Mouse (Mus musculus) gastrocnemius, postnatal 25 days (tissue): Measurements from ENCODE around the gene Btnl1. TPM values are rescaled to one million over a fixed set of nuclear protein-coding genes. Genes with fewer than 3 reads are reported as not detected.

Source experiments
- DNase-seq: peaks from one replicate; pipeline ENCODE4 v3.0.0; 2022
- long read RNA-seq, 2 experiments: library from polyadenylated mRNA; stranded (forward); transcript quantifications; one replicate each; pipeline ENCODE4 v2.0.0; 2021
- total RNA-seq, 2 experiments: library from RNA; stranded (reverse); gene quantifications; 1 replicate in 1 of 2; 2 replicates in 1 of 2; pipeline ENCODE4 v1.2.3; 2021

The Btnl1 gene
- total RNA-seq: not detected
- long read RNA-seq, experiment 1: 0 reads
- long read RNA-seq, experiment 2: 0 reads

DNA sequence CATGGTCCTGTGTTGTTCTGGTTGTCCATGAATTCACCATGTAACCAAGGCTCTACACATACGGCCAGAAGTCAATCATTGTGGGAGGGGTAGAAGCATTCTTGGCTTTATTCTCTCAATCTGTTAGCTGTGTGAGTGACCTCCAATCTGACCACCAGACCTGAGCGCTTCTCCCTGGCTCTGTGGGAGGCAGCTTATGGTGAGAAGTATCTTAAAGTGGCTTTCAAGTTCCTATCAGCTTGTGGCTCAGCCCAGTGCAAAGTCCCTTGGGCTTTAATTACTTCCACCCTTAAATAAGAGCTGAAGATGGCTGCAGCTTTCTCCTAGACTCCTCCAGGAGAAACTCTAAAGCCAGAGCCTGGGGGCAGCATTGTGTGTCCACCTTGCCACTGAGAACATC lies at the start of gene Btnl1:
Gene Btnl1, plus strand, starts transcription at position 286 of the 400 bp plus-strand sequence.
- no peak for DNase-seq

- DNase-seq: no peak
These were observed 47.1 kb upstream of the Btnl1 start for GRCm38 (mm10) chr17:34329807-34330206.

GRCm38 (mm10) chr17:34331200-34331599 lies 45.7 kb upstream of the Btnl1 start:
- DNase-seq: no peak

DNA sequence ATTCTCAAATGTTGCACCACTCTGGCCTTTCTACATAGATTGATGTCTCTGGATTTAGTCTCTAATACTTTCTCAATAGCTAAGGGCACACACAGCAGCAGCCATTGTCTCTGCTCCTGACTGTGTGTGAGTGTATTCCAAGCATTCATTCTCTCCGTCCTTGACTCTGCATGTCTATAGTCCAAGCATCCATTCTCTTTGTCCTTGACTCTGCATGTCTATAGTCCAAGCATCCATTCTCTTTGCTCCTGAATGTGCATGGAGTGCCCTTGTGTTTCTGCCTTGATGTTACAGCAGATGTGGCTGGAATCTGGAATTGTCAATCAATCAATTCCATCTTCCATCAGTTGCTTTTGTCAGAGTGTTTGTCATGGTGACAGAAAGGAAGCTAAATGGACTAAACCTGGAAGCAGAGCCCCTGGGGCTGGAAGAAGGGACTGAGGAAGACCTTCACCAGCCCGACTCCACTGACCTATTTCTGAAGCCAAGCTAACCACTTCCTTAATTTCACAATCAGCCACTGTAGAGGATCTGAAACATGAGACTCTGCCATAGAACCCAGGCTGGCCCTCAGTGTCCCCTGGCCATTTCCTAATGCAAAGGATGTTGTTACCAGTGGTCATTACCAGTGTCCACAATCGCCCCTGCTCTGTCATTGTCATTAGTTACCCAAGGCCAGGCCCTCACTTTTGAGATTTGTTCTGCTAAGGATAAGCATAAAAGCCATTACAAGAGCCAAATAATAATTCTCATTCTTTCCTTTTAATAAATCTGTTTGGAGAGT lies 36.1 kb upstream of the Btnl1 start:
- no peak for DNase-seq

DNA sequence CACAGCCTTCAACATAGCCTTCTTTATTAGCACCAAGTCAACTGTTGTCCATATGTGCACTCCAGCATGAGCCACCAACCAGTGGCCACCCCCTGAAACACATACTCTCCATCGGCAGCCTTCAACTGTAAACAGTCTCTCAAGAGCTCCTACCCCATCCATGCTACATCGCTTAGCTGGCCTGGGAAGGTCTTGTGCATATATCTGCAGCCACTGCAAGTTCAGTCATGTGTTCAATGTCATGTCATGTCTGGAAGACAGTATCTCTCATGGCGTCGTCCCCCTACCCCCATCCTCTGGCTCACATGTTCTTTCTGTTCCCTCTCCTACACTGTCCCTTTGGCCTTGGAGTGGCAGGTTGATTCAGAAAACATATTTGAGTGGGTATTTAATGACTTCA lies 32.0 kb upstream of the Btnl1 start:
- no peak for DNase-seq

DNA sequence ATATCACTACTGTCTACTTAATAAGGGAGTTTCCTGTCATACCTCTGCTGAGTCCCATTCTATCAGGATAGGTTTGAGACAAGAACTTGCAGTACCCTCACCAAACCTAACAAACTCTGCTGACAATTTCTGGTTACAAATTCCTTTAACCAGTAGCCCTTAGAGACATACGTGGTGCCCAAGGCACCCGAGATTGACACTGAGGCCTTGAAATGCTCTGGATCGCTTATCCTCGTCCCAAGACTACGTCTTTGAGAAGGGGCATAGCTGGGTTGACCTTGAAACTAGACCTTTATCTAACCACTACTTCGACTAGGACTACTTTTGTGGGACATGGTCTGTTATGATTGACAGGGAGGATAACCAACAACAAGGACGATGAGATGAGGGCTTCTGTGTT lies 31.4 kb upstream of the Btnl1 start:
- DNase-seq: no peak

GRCm38 (mm10) chr17:34346041-34346440 lies 30.9 kb upstream of the Btnl1 start:
- no peak for DNase-seq

DNA sequence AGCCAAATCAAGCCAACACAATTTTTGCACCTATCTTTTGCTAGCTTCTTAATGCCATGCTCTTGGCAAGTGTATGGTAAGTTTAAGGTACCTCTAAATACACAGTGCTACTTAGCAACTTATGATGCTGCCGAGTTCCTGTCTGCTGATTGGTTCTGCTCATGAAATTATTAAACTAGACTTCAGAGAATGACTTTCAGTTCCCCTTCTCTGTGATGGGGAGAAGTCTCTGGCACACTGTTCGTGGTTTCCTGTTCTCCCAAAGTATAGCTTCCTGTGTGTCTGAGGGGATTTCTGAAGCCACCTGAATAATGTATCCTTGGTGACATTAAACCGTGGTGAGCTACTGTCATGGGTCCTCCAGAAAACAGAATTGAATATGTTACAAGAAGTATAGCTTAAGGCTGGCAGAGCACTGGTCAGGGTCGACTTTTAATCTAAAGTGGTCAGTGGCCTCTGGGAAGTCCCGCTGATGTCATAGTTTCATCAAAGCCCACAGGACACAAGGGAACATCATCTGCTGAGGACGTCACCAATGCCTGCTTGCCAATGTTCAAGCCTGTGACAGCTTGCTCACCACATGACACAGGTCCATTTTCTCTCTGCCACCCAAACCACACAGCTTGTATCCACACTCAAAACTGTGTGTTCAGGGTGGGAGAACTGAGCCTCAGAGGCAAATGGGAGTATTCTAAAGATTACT lies 29.2 kb upstream of the Btnl1 start:
- DNase-seq: no peak

DNA sequence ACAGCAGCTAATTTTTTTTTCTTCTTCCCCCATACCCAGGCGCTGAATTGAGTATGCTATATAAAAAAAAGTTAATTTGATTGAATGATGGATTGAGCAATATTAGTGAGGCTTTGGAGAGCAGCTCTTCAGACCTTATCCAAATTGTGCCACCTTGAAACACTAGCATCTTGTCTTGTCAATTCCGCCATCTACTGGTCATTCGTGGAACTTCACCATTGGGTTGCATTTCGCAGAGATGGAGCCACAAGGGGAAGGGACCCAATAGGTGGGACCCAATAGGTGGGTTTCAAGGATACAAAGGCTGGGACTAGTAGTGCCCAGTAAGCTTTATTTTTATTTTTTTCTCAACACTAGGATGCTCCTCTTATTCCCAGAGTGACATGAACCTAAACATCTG lies 27.5 kb upstream of the Btnl1 start:
- no peak for DNase-seq

GRCm38 (mm10) chr17:34354539-34354938 lies 22.4 kb upstream of the Btnl1 start, which contains the start of gene Btnl2:
Gene Btnl2 (plus strand): TSS chr17:34354822.
- DNase-seq: no peak

- DNase-seq: no peak
These were observed 22.0 kb upstream of the Btnl1 start for GRCm38 (mm10) chr17:34354940-34355339.

DNA sequence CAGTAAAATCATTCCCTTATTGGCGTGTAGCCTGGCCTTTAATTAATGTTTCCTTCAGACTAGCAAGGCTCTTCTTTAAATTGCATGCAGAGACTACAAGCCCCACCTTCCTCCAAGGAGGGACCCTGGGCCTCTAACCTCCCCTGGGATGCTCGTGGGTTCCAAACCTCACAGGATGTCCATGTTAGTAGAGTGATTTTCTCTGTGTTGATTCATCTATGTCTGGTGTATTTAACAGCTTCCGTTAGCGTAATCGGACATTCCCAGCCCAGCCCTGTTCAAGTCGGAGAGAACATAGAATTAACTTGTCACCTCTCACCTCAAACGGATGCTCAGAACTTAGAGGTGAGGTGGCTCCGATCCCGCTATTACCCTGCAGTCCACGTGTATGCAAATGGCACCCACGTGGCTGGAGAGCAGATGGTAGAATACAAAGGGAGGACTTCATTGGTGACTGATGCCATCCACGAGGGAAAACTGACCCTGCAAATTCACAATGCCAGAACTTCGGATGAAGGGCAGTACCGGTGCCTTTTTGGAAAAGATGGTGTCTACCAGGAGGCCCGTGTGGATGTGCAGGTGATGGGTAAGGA lies 13.9 kb upstream of the Btnl1 start:
- DNase-seq: no peak

- no peak for DNase-seq
These were observed 13.1 kb upstream of the Btnl1 start for GRCm38 (mm10) chr17:34363676-34364310.

GRCm38 (mm10) chr17:34365031-34365430 lies 11.9 kb upstream of the Btnl1 start:
- DNase-seq: no peak

DNA sequence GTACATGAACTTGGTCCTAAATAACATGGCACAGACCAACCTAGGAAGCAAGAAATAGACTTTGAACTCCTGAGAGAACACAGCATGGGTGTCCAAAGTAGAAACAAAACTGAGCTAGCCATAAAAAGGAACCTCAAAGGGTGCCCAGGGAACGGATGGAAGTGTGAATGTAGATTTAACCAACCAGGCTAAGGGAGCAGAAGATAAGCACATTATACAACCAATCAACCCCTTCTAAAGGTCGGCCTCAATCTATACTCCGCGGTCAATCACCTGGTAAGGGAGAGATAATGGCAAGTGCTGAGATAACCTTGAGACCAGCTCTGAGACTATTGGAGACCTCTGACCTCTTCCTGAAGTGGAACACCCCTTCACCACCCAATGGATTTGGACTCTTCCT lies 6.4 kb upstream of the Btnl1 start:
- no peak for DNase-seq

DNA sequence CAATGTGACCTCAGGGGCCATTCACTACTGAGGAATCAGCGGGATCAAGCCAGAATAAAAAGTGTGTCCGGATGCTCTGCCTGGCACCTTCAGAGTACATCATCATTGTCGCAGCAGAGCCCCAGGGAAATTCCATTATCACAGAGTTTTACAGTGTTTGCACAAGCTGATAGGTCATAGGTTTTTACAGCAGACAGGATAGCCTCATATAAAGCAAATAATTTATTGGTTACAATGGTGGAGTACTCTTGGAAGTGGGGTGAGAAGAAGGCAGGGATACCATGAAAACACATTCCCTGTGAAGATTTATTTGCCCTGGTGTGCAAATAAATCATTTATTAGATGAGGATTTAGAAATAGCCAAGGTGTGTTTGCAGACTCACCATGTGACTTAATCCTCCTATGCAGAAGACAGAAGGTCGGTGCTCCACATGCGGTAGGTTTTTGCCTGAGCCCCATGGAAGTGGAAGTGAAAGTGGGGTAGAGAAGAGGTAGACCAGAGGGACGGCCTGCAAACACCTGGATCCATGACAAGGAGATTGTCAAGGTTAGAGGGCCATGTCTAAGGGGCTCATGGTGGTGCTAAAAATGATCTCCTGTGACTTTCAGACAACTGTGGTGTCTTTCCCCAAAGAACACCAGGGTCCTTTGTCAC lies 3.8 kb upstream of the Btnl1 start:
- no peak for DNase-seq

DNA sequence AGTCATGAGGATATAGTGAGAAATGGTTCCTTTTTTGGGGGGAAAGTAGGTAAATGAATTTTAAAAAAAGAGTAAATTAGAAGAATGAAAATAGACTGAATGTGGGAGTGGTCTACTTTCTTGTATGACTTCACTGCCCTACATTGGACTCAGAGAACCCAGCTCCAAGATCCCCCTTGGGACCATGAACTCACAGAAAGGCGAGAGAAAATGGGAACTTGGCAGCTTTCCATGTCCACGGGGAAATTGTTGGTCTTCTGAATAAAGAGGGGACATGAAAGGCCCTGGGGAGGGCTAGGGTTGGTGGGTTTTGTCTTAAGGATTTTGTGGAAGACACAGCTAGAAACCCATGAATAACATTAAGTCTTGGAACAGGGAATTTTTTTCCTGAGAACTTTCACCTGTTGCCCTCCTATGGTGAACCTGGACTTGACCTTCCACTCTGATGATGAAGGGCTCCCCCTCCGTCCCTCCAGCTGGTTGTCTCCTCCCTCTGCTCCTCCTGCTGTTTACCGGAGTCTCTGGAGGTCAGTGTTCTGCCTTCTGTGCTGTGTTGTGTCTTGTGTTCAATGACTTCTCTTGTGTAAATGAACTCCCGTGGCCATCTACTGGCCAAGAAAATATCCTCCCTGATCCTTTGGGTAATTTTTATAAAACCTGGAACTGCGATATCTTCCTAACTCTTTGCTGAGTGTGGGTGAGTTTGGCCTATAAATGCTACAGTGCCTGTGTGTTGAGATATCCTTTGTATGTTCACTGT lies 698 bp downstream of the Btnl1 start:
- no peak for DNase-seq

- no peak for DNase-seq
These were observed 1.8 kb downstream of the Btnl1 start for GRCm38 (mm10) chr17:34378716-34379115.

- no peak for DNase-seq
These were observed 2.5 kb downstream of the Btnl1 start for GRCm38 (mm10) chr17:34379451-34379850.

- no peak for DNase-seq
These were observed 4.9 kb downstream of the Btnl1 start for GRCm38 (mm10) chr17:34381876-34382275.

- no peak for DNase-seq
These were observed 6.3 kb downstream of the Btnl1 start for GRCm38 (mm10) chr17:34383212-34383611.
